Mouse (Mus musculus) urinary bladder, postnatal 14 days (tissue): ENCODE results near the gene Nrros.

Experiments used
- DNase-seq: peaks from one replicate; pipeline ENCODE4 v3.0.0; 2021; ENCODE audit warnings: low spot score

Nrros gene

GRCm38 (mm10) chr16:32165281-32165821, at the start of gene Nrros:
TSS of gene Nrros (minus strand) at chr16:32165594.
- DNase-seq = peak; percentile 52

- no peak for DNase-seq
Measured at GRCm38 (mm10) chr16:32214804-32215576, 49.6 kb upstream of the Nrros start.

GRCm38 (mm10) chr16:32214156-32214555, 48.8 kb upstream of the Nrros start:
- no peak for DNase-seq

GRCm38 (mm10) chr16:32204902-32205301, 39.5 kb upstream of the Nrros start:
- peak; percentile 11 for DNase-seq

- peak; percentile 61 for DNase-seq
Measured at GRCm38 (mm10) chr16:32202681-32203080, 37.3 kb upstream of the Nrros start.

GRCm38 (mm10) chr16:32201004-32201325, 35.6 kb upstream of the Nrros start:
- DNase-seq = no peak

GRCm38 (mm10) chr16:32200256-32201003, 35.0 kb upstream of the Nrros start:
- DNase-seq = peak; percentile 32

- DNase-seq = no peak
Measured at GRCm38 (mm10) chr16:32190011-32190441, 24.6 kb upstream of the Nrros start.

- DNase-seq = no peak
Measured at GRCm38 (mm10) chr16:32189109-32189508, 23.7 kb upstream of the Nrros start.

GRCm38 (mm10) chr16:32186056-32186455, 20.7 kb upstream of the Nrros start:
- DNase-seq = no peak

- no peak for DNase-seq
Measured at GRCm38 (mm10) chr16:32179333-32179901, 14.0 kb upstream of the Nrros start, which contains the start of gene Bex6. TSS of gene Bex6 (plus strand) at chr16:32179823.

- no peak for DNase-seq
Measured at GRCm38 (mm10) chr16:32176896-32177686, 11.7 kb upstream of the Nrros start.

- DNase-seq = no peak
Measured at GRCm38 (mm10) chr16:32175029-32175428, 9.6 kb upstream of the Nrros start.

- no peak for DNase-seq
Measured at GRCm38 (mm10) chr16:32174340-32175005, 9.1 kb upstream of the Nrros start.

- no peak for DNase-seq
Measured at GRCm38 (mm10) chr16:32173401-32173800, 8.0 kb upstream of the Nrros start.

GRCm38 (mm10) chr16:32171031-32171731, 5.8 kb upstream of the Nrros start:
- DNase-seq = no peak

- no peak for DNase-seq
Measured at GRCm38 (mm10) chr16:32167819-32168545, 2.6 kb upstream of the Nrros start.

- DNase-seq = no peak
Measured at GRCm38 (mm10) chr16:32164396-32165027, 882 bp downstream of the Nrros start.

- DNase-seq = no peak
Measured at GRCm38 (mm10) chr16:32163891-32164290, 1.5 kb downstream of the Nrros start.
